Mouse (Mus musculus) liver, embryonic 12.5 days (tissue): ENCODE measurements around the gene Soat2. TPM values are rescaled to one million over a fixed set of nuclear protein-coding genes. Genes with fewer than 3 reads are reported as not detected.

ENCODE experiments used
- ATAC-seq: fragments of 200-750 bp; cut with Nextera tagmentation; 2 replicates; pipeline ENCODE4 v1.8.0; 2017; ENCODE audit warnings: moderate number of reproducible peaks, mild to moderate bottlenecking, moderate library complexity
- H3K27ac ChIP-seq: fragments of 300-500 bp; sonication (generic); 2 replicates; pipeline ENCODE4 v1.5.1; 2016; ENCODE audit warnings: mild to moderate bottlenecking
- H3K27me3 ChIP-seq: fragments of 300-500 bp; sonication (generic); replicated peaks from 2 replicates; pipeline ENCODE4 v1.6.1; 2016; ENCODE audit warnings: mild to moderate bottlenecking, moderate library complexity
- H3K36me3 ChIP-seq: fragments of 300-500 bp; sonication (generic); 2 replicates; pipeline ENCODE4 v1.6.1; 2016; ENCODE audit warnings: mild to moderate bottlenecking, moderate library complexity
- H3K4me1 ChIP-seq: fragments of 300-500 bp; sonication (generic); 2 replicates; pipeline ENCODE4 v1.6.1; 2016
- H3K4me2 ChIP-seq: fragments of 300-500 bp; sonication (generic); 2 replicates; pipeline ENCODE4 v1.6.1; 2016; ENCODE audit warnings: mild to moderate bottlenecking, moderate library complexity
- H3K4me3 ChIP-seq: fragments of 300-500 bp; sonication (generic); 2 replicates; pipeline ENCODE4 v1.5.1; 2016; ENCODE audit warnings: mild to moderate bottlenecking, moderate library complexity
- H3K9ac ChIP-seq: fragments of 300-500 bp; sonication (generic); 2 replicates; pipeline ENCODE4 v1.6.1; 2016; ENCODE audit warnings: mild to moderate bottlenecking, moderate library complexity
- H3K9me3 ChIP-seq: fragments of 300-500 bp; sonication (generic); replicated peaks from 2 replicates; pipeline ENCODE4 v1.6.1; 2016; ENCODE audit warnings: mild to moderate bottlenecking, moderate library complexity
- WGBS: fragments of 180-500 bp; shearing (Covaris S2); methylation state at CpG from one replicate; pipeline ENCODE4 v1.1.7; 2016; ENCODE audit not compliant: insufficient replicate concordance; 5-methylcytosine and 5-hydroxymethylcytosine counted together
- polyA plus RNA-seq: library from polyadenylated mRNA; unstranded; fragments of >200 nt; fragmentation: Nextera tagmentation; extraction: Ambion mirVana; gene quantifications from 2 replicates; pipeline ENCODE4 v1.2.1, GENCODE M21; 2016

Gene Soat2
- polyA plus RNA-seq, 1 experiment from 2014 or later: 29.8 TPM

GRCm38 (mm10) chr15:102202971-102203834 is 52.9 kb downstream of the Soat2 start, which contains the start of gene Zfp740:
Zfp740 (plus strand) TSS chr15:102203249.
- Histone ChIP-seq H3K27ac (peak within 1 kb of the TSS; percentile 98), H3K4me2 (peak within 1 kb of the TSS; percentile 93), H3K9me3 (no peaks in the 10 kb centered on the region), H3K4me1 (peaks cover 42% of the 10 kb centered on the region), H3K4me3 (peak within 1 kb of the TSS; percentile 80), H3K27me3 (no peaks in the 10 kb centered on the region), H3K36me3 (peaks cover 35% of the 10 kb centered on the region), H3K9ac (peak within 1 kb of the TSS; percentile 89)
- WGBS: 3% methylated on average over 62 of the region's 68 CpGs
- peak; percentile 96 for ATAC-seq

GRCm38 (mm10) chr15:102203835-102204381 is 53.6 kb downstream of the Soat2 start:
- Histone ChIP-seq H3K9ac (peak overlapping the region; percentile 89), H3K9me3 (no peaks in the 10 kb centered on the region), H3K4me1 (peaks cover 42% of the 10 kb centered on the region), H3K4me3 (peak overlapping the region; percentile 80), H3K27me3 (no peaks in the 10 kb centered on the region), H3K4me2 (peak overlapping the region; percentile 93), H3K36me3 (peaks cover 42% of the 10 kb centered on the region), H3K27ac (peak overlapping the region; percentile 98)
- peak; percentile 36 for ATAC-seq
- 2% methylated on average over 35 of the region's 72 CpGs for WGBS

GRCm38 (mm10) chr15:102204674-102205505 is 54.6 kb downstream of the Soat2 start, which contains the start of gene Csad:
Csad (minus strand) TSS chr15:102204724.
- Histone ChIP-seq H3K4me3 (peak within 1 kb of the TSS; percentile 80), H3K9me3 (no peaks in the 10 kb centered on the region), H3K36me3 (peaks cover 52% of the 10 kb centered on the region), H3K27me3 (no peaks in the 10 kb centered on the region), H3K27ac (peak within 1 kb of the TSS; percentile 98), H3K4me1 (peaks cover 42% of the 10 kb centered on the region), H3K9ac (peak within 1 kb of the TSS; percentile 89), H3K4me2 (peak within 1 kb of the TSS; percentile 93)
- 76% methylated on average over 19 of the region's 19 CpGs for WGBS
- no peak for ATAC-seq

GRCm38 (mm10) chr15:102205779-102206178 is 55.5 kb downstream of the Soat2 start:
- H3K4me2 ChIP-seq: peak overlapping the region; percentile 93
- no peak overlapping the region for H3K27ac ChIP-seq
- no peak for ATAC-seq
- no peaks in the 10 kb centered on the region for H3K27me3 ChIP-seq
- 0 out of 2 replicates have a peak overlapping the region, but pooled peaks have one; percentile 80 for H3K4me3 ChIP-seq
- peaks cover 42% of the 10 kb centered on the region for H3K4me1 ChIP-seq
- H3K9ac ChIP-seq: no peak overlapping the region
- WGBS: 83% methylated on average over 8 of the region's 8 CpGs
- H3K9me3 ChIP-seq: no peaks in the 10 kb centered on the region
- peaks cover 61% of the 10 kb centered on the region for H3K36me3 ChIP-seq

- ATAC-seq: no peak
- no peaks in the 10 kb centered on the region for H3K27me3 ChIP-seq
- H3K9ac ChIP-seq: no peak overlapping the region
- H3K36me3 ChIP-seq: peaks cover 74% of the 10 kb centered on the region
- H3K4me3 ChIP-seq: no peak overlapping the region
- H3K27ac ChIP-seq: no peak overlapping the region
- WGBS: 68% methylated on average over 3 of the region's 3 CpGs
- peaks cover 38% of the 10 kb centered on the region for H3K4me1 ChIP-seq
- H3K4me2 ChIP-seq: no peak overlapping the region
- H3K9me3 ChIP-seq: no peaks in the 10 kb centered on the region
Measured at GRCm38 (mm10) chr15:102207351-102207750, 57.0 kb downstream of the Soat2 start.

DNA sequence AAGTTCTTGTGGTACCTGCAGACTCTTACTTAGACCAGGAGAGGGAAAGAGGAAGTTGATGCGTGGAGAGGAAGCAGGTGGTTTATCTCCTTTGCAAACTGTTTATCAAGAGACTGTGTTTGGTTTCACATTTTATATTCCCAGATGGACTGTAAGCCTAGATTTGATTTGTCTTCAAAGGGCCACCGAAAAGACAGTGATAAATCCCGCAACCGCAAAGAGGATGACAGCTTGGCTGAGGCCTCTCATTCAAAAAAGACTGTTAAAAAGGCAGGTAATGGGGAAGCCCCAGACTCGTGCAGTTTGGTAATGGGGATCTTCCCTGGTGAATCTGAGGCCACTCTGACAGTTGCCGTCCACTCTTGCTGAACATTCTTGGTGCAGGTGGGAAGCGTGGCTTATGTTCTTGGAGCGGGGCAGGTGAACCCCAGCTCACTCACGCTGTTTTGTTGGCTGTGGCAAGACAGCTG is 57.8 kb downstream of the Soat2 start:
- Histone ChIP-seq H3K36me3 (peaks cover 82% of the 10 kb centered on the region), H3K4me3 (no peak overlapping the region), H3K4me1 (peaks cover 32% of the 10 kb centered on the region), H3K9me3 (no peaks in the 10 kb centered on the region), H3K27ac (no peak overlapping the region), H3K9ac (no peak overlapping the region), H3K27me3 (no peaks in the 10 kb centered on the region), H3K4me2 (no peak overlapping the region)
- no peak for ATAC-seq
- 51% methylated on average over 9 of the region's 9 CpGs for WGBS

GRCm38 (mm10) chr15:102209114-102209513 is 58.8 kb downstream of the Soat2 start:
- no peak overlapping the region for H3K27ac ChIP-seq
- peaks cover 31% of the 10 kb centered on the region for H3K4me1 ChIP-seq
- peaks cover 92% of the 10 kb centered on the region for H3K36me3 ChIP-seq
- H3K9ac ChIP-seq: no peak overlapping the region
- H3K27me3 ChIP-seq: no peaks in the 10 kb centered on the region
- no peak overlapping the region for H3K4me3 ChIP-seq
- no peak for ATAC-seq
- H3K9me3 ChIP-seq: no peaks in the 10 kb centered on the region
- WGBS: 82% methylated on average over 8 of the region's 8 CpGs
- no peak overlapping the region for H3K4me2 ChIP-seq

DNA sequence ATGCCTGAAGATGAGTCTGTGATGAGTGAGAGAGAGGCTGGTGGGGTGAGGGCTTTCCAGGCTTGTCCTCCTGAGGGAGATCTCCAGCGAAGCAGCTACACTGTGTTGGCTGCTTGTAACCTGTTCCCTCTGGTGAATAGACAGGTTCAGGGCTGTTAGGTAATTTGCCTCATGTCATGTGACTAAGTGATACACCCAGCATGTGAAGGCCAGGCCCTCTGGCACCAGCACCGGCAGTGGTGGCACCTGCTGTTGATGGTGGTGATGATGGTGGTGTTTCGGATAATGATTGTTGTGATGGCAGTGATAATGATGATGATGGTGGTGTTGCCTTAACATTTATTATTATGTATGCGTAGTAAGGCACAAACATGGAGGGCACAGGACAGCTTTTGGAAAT is 60.5 kb downstream of the Soat2 start:
- Histone ChIP-seq H3K9me3 (no peaks in the 10 kb centered on the region), H3K4me2 (no peak overlapping the region), H3K27me3 (no peaks in the 10 kb centered on the region), H3K27ac (no peak overlapping the region), H3K4me1 (peaks cover 15% of the 10 kb centered on the region), H3K36me3 (peaks cover 90% of the 10 kb centered on the region), H3K9ac (no peak overlapping the region), H3K4me3 (no peak overlapping the region)
- 86% methylated on average over 4 of the region's 4 CpGs for WGBS
- ATAC-seq: no peak

DNA sequence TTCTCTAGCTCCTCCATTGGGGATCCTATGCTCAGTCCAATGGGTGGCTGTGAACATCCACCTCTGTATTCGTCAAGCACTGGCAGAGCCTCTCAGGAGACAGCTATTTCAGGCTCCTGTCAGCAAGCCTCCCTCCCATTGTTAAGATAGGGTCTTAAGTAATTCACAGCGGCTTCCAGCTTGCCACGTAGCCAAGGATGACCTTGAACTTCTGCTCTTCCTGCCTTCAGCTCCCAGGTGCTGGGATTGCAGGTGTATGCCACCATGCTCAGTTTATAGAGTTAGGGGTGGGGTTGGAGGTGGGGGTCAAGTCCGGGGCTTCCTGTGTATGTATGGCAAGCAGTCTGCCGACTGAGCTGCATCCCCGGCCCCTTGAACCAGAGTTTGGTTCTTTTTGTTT is 61.6 kb downstream of the Soat2 start:
- ATAC-seq: no peak
- Histone ChIP-seq H3K9me3 (no peaks in the 10 kb centered on the region), H3K4me2 (no peak overlapping the region), H3K36me3 (peaks cover 86% of the 10 kb centered on the region), H3K27me3 (no peaks in the 10 kb centered on the region), H3K27ac (no peak overlapping the region), H3K4me1 (peaks cover 9% of the 10 kb centered on the region), H3K9ac (no peak overlapping the region), H3K4me3 (no peak overlapping the region)
- WGBS: 84% methylated on average over 6 of the region's 6 CpGs
